ENCODE assay signal across 8 mouse cellular contexts in the genomic region with DNA sequence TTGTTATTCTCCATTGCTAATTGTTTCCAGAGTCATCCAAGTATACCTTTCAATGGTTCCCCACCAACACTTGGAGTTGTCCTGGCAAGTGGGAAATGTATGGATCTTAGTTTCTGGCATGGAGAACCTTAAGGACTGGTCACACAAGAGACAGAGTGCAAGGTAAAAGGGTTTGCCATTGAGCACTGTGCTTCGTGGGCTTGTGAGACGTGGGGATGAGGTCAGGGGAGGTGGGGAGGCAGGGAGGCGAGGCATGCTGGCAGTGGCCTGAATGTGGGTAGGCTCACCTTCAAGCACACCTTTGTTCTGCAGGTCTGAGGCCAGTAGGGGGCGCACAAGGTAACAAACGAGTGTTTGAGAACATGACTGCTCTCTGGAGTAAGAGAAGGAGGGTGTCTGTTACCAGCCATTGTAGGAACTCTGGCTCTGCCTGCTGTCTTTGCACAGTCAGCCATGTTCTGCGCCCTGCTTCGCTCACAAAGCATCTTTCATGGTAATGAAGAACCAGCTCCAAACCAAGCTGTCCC.
DNase-seq lines count a peak whose midpoint lies in the region; ATAC-seq and TF ChIP-seq lines count a peak whose summit lies in the region.

No protein-coding gene starts in this region.

- no peaks in the 10 kb centered on the region for H3K36me3 ChIP-seq in heart, adult 2 months (ENCODE audit: control insufficient read depth, insufficient read depth, low read length)
- no peaks in the 10 kb centered on the region for H3K36me3 ChIP-seq in limb, embryonic 11.5 days (ENCODE audit: control insufficient read depth, insufficient read depth, low read length)
- no peaks in the 10 kb centered on the region for H3K36me3 ChIP-seq in small intestine, adult 2 months (ENCODE audit: control insufficient read depth, insufficient read depth, low read length)

- TF ChIP-seq POLR2A in heart, adult 2 months (IDR thresholded peaks at IDR 0.05; ENCODE audit: insufficient read depth, low read depth, low read length): no peak
- TF ChIP-seq POLR2A in small intestine, adult 2 months (IDR thresholded peaks at IDR 0.05; ENCODE audit: low read depth, low read length): no peak

- 0 out of 2 replicates have a peak, but pooled peaks have one; percentile 31 for ATAC-seq in limb, embryonic 11.5 days (ENCODE audit: insufficient number of reproducible peaks, low FRiP score, low TSS enrichment, low read depth)
- ATAC-seq in inflammation-experienced regulatory T-cells, adult 6 months: no peak

- no peak overlapping the region for H3K9ac ChIP-seq in heart, adult 2 months (ENCODE audit: low read depth, low read length)
- H3K9ac ChIP-seq in limb, embryonic 11.5 days (ENCODE audit: low read length): no peak overlapping the region

- DNase-seq in heart, adult 2 months: peak; percentile 6 to 26
- DNase-seq in heart, adult 8-10 months (ENCODE audit: low spot score): no peak
- peak; percentile 38 for DNase-seq in urinary bladder, postnatal 14 days (ENCODE audit: low spot score)
- no peak for DNase-seq in urinary bladder, postnatal 36 days (ENCODE audit: low spot score in 2 of 2)
- peak; percentile 66 to 74 for DNase-seq in cerebellum, postnatal 14 days
- DNase-seq in limb, embryonic 11.5 days (ENCODE audit: low spot score): peak; percentile 82

- H3K4me3 ChIP-seq in heart, adult 2 months: no peak overlapping the region
- H3K4me3 ChIP-seq in limb, embryonic 11.5 days (ENCODE audit: low read depth, low read length): no peak overlapping the region
- no peak overlapping the region for H3K4me3 ChIP-seq in small intestine, adult 2 months (ENCODE audit: low read depth, low read length)

- no peaks in the 10 kb centered on the region for H3K27me3 ChIP-seq in heart, adult 2 months (ENCODE audit: control insufficient read depth, insufficient read depth, low read length)
- no peaks in the 10 kb centered on the region for H3K27me3 ChIP-seq in limb, embryonic 11.5 days (ENCODE audit: control insufficient read depth, insufficient read depth, low read length)
- H3K27me3 ChIP-seq in small intestine, adult 2 months (ENCODE audit: control insufficient read depth, insufficient read depth, low read length): no peaks in the 10 kb centered on the region

- TF ChIP-seq CTCF in heart, adult 2 months (IDR thresholded peaks at IDR 0.05): peak; percentile 53
- peak; percentile 36; the same call in 1 of the 2 replicates for TF ChIP-seq CTCF in small intestine, adult 2 months (IDR thresholded peaks at IDR 0.05; ENCODE audit: extremely low read depth, insufficient read length, insufficient replicate concordance, low read depth, low read length)

- H3K4me1 ChIP-seq in heart, adult 2 months (ENCODE audit: control insufficient read depth, insufficient read depth, low read length): no peaks in the 10 kb centered on the region
- H3K4me1 ChIP-seq in limb, embryonic 11.5 days (ENCODE audit: control insufficient read depth, insufficient read depth, low read length): peaks cover 18% of the 10 kb centered on the region; the same call in 1 of the 2 replicates
- H3K4me1 ChIP-seq in small intestine, adult 2 months (ENCODE audit: control insufficient read depth, insufficient read depth, insufficient read length, low read length): no peaks in the 10 kb centered on the region

- 52% methylated on average over 7 of the region's 7 CpGs for WGBS in heart, adult 2 months
- 46% methylated on average over 7 of the region's 7 CpGs for WGBS in limb, embryonic 11.5 days
- 57% methylated on average over 7 of the region's 7 CpGs for WGBS in small intestine, adult 2 months

- H3K9me3 ChIP-seq in limb, embryonic 11.5 days (ENCODE audit: control insufficient read depth, low read length): no peaks in the 10 kb centered on the region

- H3K4me2 ChIP-seq in limb, embryonic 11.5 days (ENCODE audit: low read depth, severe bottlenecking): no peak overlapping the region

- intact Hi-C loops in heart, adult 2 months (cut with DNase I): no loop called here

- no peak overlapping the region for H3K27ac ChIP-seq in heart, adult 2 months
- peak overlapping the region; percentile 22; the same call in 1 of the 2 replicates for H3K27ac ChIP-seq in limb, embryonic 11.5 days (replicated peaks; ENCODE audit: low read depth, low read length)
- no peak overlapping the region for H3K27ac ChIP-seq in small intestine, adult 2 months (ENCODE audit: insufficient read depth, low read depth, low read length)

- TF ChIP-seq EP300 in heart, adult 2 months (IDR thresholded peaks at IDR 0.05; ENCODE audit: insufficient read depth, low read depth, low read length): no peak

- no peaks in the 10 kb centered on the region for H3K79me2 ChIP-seq in heart, adult 2 months (replicated peaks; ENCODE audit: control insufficient read depth, insufficient read depth, low read length)

Comparison
In these comparisons a context has a peak if more than half of its experiments do, and no peak if none do; other contexts are left out.
1. DNase-seq: peak in heart, adult 2 months (2 of 2), urinary bladder, postnatal 14 days (single experiment), cerebellum, postnatal 14 days (2 of 2) and limb, embryonic 11.5 days (single experiment); none in heart, adult 8-10 months (single experiment) and urinary bladder, postnatal 36 days (0 of 2).